Mouse (Mus musculus) gastrocnemius, postnatal 25 days (tissue): Measurements from ENCODE around the gene Tnfaip8l1. TPM values are rescaled to one million over a fixed set of nuclear protein-coding genes. Genes with fewer than 3 reads are reported as not detected.

ENCODE experiments used
- DNase-seq: peaks from one replicate; pipeline ENCODE4 v3.0.0; 2022
- microRNA-seq, 2 experiments: library from miRNA; unstranded; fragments of <30 nt; microRNA quantifications; one replicate each; pipeline ENCODE4 v1.2.0; 2021; ENCODE audit warnings: borderline replicate concordance in 2 of 2
- total RNA-seq, 2 experiments: library from RNA; stranded (reverse); gene quantifications; 1 replicate in 1 of 2; 2 replicates in 1 of 2; pipeline ENCODE4 v1.2.3; 2021

Gene Tnfaip8l1
- total RNA-seq, 2 experiments from 2014 or later, result 0.64 to 0.78 TPM

- DNase-seq, result no peak
Measured at GRCm38 (mm10) chr17:56219251-56219650, 57.0 kb downstream of the Tnfaip8l1 start.

GRCm38 (mm10) chr17:56219805-56220204 is 57.5 kb downstream of the Tnfaip8l1 start:
- DNase-seq, result peak; percentile 65

Small RNA genes lying within 50 kb of the gene (microRNA-seq; reads per million reads assigned to microRNA genes)
- 0 reads per million in 2 experiments for gene Gm44397

Other genes with a start within 250 kb of the Tnfaip8l1 start
- gene Zfp119b, start 213.0 kb upstream of the Tnfaip8l1 start, total RNA-seq, result 1 to 10 TPM; 3.0 to 3.1 TPM
- gene Ebi3, start 209.8 kb upstream of the Tnfaip8l1 start, total RNA-seq, result under 1 TPM in 1 of 2 experiments, not detected in 1; 0.31 TPM
- 1 to 10 TPM; 7.8 TPM for gene Yju2, start 203.4 kb upstream of the Tnfaip8l1 start, total RNA-seq
- gene Shd, start 192.0 kb upstream of the Tnfaip8l1 start, total RNA-seq, result under 1 TPM in 1 of 2 experiments, not detected in 1; 0.28 TPM
- gene Fsd1, start 176.0 kb upstream of the Tnfaip8l1 start, total RNA-seq, result not detected
- 1 to 10 TPM; 2.6 to 4.9 TPM for gene Stap2, start 156.9 kb upstream of the Tnfaip8l1 start, total RNA-seq
- 10 to 100 TPM; 43.3 to 44.4 TPM for gene Mpnd, start 156.8 kb upstream of the Tnfaip8l1 start, total RNA-seq
- 10 to 100 TPM; 10.8 to 12.4 TPM for gene Sh3gl1, start 125.8 kb upstream of the Tnfaip8l1 start, total RNA-seq
- 1 to 10 TPM in 1 of 2 experiments, under 1 TPM in 1; 0.79 to 1.3 TPM for gene Chaf1a, start 122.0 kb upstream of the Tnfaip8l1 start, total RNA-seq
- gene Ubxn6, start 87.4 kb upstream of the Tnfaip8l1 start, total RNA-seq, result 10 to 100 TPM; 42.7 to 46.1 TPM
- gene Hdgfl2, start 82.8 kb upstream of the Tnfaip8l1 start, total RNA-seq, result 10 to 100 TPM; 21.5 to 24.2 TPM
- 100 to 1,000 TPM; 177 to 234 TPM for gene Plin4, start 52.7 kb upstream of the Tnfaip8l1 start, total RNA-seq
- gene Plin5, start 44.9 kb upstream of the Tnfaip8l1 start, total RNA-seq, result 10 to 100 TPM; 27.7 to 29.0 TPM
- gene Lrg1, start 40.5 kb upstream of the Tnfaip8l1 start, total RNA-seq, result 10 to 100 TPM; 13.4 to 24.9 TPM
- gene Sema6b, start 22.1 kb upstream of the Tnfaip8l1 start, total RNA-seq, result 1 to 10 TPM; 1.9 to 4.2 TPM
- 10 to 100 TPM; 20.3 to 21.7 TPM for gene Mydgf, start 21.4 kb downstream of the Tnfaip8l1 start, total RNA-seq
- gene Dpp9, start 56.4 kb downstream of the Tnfaip8l1 start, total RNA-seq, result 10 to 100 TPM; 27.1 to 31.8 TPM
- 100 to 1,000 TPM; 133 to 135 TPM for gene Fem1a, start 94.3 kb downstream of the Tnfaip8l1 start, total RNA-seq
- gene Ticam1, start 114.3 kb downstream of the Tnfaip8l1 start, total RNA-seq, result 1 to 10 TPM; 2.8 to 3.0 TPM
- 10 to 100 TPM; 35.3 to 39.1 TPM for gene Plin3, start 130.4 kb downstream of the Tnfaip8l1 start, total RNA-seq
- gene Arrdc5, start 137.8 kb downstream of the Tnfaip8l1 start, total RNA-seq, result not detected
- gene Uhrf1, start 140.8 kb downstream of the Tnfaip8l1 start, total RNA-seq, result 1 to 10 TPM; 2.6 to 2.7 TPM
- 10 to 100 TPM; 21.5 to 22.6 TPM for gene Kdm4b, start 163.6 kb downstream of the Tnfaip8l1 start, total RNA-seq